Mouse (Mus musculus): ENCODE data around the gene Spag6. TPM values are rescaled to one million over a fixed set of nuclear protein-coding genes. Genes with fewer than 3 reads are reported as not detected.

Gene Spag6
- polyA plus RNA-seq, 1 experiment, result not detected

DNA sequence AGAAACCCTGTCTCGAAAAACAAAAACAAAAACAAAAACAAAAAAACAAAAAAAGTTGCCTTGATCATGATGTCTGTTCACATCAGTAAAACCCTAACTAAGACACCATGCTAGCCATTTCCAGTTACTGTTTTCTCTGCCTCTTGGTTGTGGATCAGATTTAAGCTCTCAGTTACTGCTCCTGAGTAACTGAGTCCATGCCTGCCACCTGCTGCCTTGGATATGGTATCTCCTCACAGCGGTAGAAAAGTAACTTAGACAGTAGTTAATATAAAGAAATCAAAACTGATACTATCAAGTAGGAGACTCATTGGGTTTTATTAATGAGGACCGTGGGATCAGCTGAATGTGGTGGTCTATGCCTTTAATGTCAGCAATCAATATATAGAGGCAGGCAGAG is 20.5 kb downstream of the Spag6 start:
- H3K4me1 ChIP-seq, result no peaks in the 10 kb centered on the region
- TF ChIP-seq FLI1 (IDR thresholded peaks at IDR 0.05; ENCODE audit: low read length) (no peak), GATA1 (IDR thresholded peaks at IDR 0.05; ENCODE audit: borderline replicate concordance, low read length) (no peak)
- no peak overlapping the region for H3K4me3 ChIP-seq (replicated peaks)
- peaks cover 15% of the 10 kb centered on the region for H3K27me3 ChIP-seq (replicated peaks)
- no peaks in the 10 kb centered on the region for H3K36me3 ChIP-seq (replicated peaks; ENCODE audit: low read length)
- no peaks in the 10 kb centered on the region for H3K9me3 ChIP-seq

DNA sequence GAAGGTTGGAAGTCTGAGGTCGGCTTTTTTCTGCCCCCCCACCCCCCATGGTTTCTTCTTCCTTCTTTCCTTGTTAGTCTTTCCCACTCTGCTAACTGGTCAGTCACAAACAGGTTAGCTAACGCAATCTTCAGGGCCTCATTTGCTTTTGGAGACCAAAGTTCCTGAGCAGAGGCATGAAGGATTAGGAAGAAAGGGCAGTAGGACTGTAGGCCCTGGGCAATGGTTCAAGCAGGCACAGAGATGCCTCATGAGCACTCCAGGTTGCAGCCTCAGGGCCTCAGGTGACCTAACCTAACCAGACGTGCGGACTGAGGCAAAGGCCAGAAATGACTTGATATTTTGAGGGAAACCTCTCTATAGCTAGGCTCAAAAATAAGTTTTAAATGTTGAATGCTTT is 24.7 kb downstream of the Spag6 start:
- H3K36me3 ChIP-seq (replicated peaks; ENCODE audit: low read length), result no peaks in the 10 kb centered on the region
- H3K4me1 ChIP-seq, result no peaks in the 10 kb centered on the region
- H3K4me3 ChIP-seq (replicated peaks), result no peak overlapping the region
- no peaks in the 10 kb centered on the region for H3K9me3 ChIP-seq
- H3K27me3 ChIP-seq (replicated peaks), result peaks cover 5% of the 10 kb centered on the region
- TF ChIP-seq GATA1 (IDR thresholded peaks at IDR 0.05; ENCODE audit: borderline replicate concordance, low read length) (no peak), FLI1 (IDR thresholded peaks at IDR 0.05; ENCODE audit: low read length) (no peak)

DNA sequence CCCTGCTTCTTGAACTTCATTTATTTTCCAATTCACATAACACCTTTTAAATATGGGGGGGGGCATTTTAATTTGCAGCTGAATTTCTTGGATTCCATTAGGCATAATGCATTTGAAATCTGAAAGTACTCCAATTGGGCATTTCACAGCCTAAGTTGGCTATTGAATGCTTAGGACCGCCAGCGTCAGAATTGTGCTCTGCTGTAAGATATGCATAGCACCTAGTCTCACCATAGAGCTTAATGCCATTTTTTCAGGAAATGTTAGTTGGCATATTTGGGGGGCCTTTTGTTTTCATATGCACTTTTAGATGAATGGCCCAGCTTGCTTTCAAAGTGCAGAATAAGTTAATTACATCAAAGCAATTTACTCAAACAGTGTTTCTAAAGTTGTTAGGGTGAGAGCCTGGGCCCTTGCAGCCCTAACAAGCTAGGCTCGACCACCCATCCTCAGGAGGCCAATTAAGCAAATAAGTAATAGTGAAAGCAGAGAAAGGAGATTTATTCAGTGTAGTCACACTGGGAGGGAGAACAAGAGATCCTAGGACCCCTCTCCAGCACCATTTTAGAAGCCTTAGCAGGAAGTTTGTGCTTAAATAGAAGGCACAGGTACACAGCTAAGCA is 28.5 kb downstream of the Spag6 start:
- Histone ChIP-seq H3K4me3 (replicated peaks) (no peak overlapping the region), H3K36me3 (replicated peaks; ENCODE audit: low read length) (no peaks in the 10 kb centered on the region), H3K9me3 (no peaks in the 10 kb centered on the region), H3K4me1 (no peaks in the 10 kb centered on the region), H3K27me3 (replicated peaks) (no peaks in the 10 kb centered on the region)
- TF ChIP-seq FLI1 (IDR thresholded peaks at IDR 0.05; ENCODE audit: low read length), result no peak
- no peak for TF ChIP-seq GATA1 (IDR thresholded peaks at IDR 0.05; ENCODE audit: borderline replicate concordance, low read length)

DNA sequence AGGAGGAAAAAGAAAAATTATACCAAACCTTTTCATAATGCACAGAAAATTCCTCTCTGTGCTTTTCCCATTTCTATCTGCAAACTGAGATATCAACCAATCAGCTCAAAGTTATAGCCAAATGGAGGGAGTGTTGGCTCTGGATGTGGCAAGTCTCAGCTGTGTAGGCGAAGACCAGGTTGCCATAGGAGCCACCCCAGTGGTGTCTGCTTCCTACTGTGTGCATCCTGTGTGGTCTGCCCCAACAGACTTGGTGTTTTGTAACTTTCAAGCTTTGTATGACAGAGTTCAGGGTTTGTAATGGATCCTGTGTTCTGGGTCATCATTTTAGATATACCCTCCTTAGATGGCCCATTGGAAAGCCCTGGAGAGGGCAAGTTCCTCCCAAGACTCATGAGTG is 30.6 kb downstream of the Spag6 start:
- H3K27me3 ChIP-seq (replicated peaks), result peaks cover 2% of the 10 kb centered on the region
- no peak for TF ChIP-seq GATA1 (IDR thresholded peaks at IDR 0.05; ENCODE audit: borderline replicate concordance, low read length)
- TF ChIP-seq FLI1 (IDR thresholded peaks at IDR 0.05; ENCODE audit: low read length), result no peak
- no peak overlapping the region for H3K4me3 ChIP-seq (replicated peaks)
- H3K4me1 ChIP-seq, result no peaks in the 10 kb centered on the region
- H3K36me3 ChIP-seq (replicated peaks; ENCODE audit: low read length), result no peaks in the 10 kb centered on the region
- no peaks in the 10 kb centered on the region for H3K9me3 ChIP-seq

DNA sequence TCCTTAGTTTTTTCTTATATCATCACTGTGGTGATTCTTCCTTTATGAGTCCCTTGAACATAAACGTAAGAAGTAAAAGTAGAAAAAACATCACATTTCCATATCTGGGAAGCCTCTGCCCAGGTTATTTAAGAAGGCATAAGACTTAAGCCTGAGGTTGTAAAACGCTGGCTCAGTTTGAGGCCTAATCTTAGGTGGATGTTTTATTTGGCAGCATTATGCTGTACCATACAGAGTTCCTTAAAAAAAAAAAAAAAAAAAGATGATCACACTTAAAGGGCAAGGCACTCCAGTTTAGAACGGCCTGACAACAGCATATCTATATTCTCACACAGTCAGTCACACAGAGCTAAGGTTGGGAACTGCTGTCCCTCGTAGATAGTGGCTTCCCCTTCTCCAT is 32.0 kb downstream of the Spag6 start:
- Histone ChIP-seq H3K27me3 (replicated peaks) (peaks cover 4% of the 10 kb centered on the region), H3K9me3 (no peaks in the 10 kb centered on the region), H3K4me1 (no peaks in the 10 kb centered on the region), H3K36me3 (replicated peaks; ENCODE audit: low read length) (no peaks in the 10 kb centered on the region), H3K4me3 (replicated peaks) (no peak overlapping the region)
- TF ChIP-seq GATA1 (IDR thresholded peaks at IDR 0.05; ENCODE audit: borderline replicate concordance, low read length), result no peak
- no peak for TF ChIP-seq FLI1 (IDR thresholded peaks at IDR 0.05; ENCODE audit: low read length)

DNA sequence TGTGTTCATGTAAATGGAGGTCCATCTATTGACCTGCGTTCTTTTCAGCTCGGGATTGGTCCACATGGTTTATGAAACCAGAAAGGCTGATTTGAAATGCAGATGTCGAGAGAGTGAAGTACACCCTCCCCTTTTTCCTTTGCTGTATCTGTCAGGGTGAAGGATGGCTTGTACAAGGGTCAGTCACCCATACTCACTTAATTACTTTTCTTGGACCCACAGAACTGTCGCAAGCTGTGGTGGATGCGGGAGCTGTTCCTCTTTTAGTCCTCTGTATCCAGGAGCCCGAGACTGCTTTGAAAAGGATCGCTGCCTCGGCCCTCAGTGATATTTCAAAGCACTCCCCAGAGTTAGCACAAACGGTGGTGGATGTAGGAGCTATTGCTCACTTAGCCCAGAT is 37.9 kb downstream of the Spag6 start:
- H3K36me3 ChIP-seq (replicated peaks; ENCODE audit: low read length), result no peaks in the 10 kb centered on the region
- no peaks in the 10 kb centered on the region for H3K9me3 ChIP-seq
- no peak overlapping the region for H3K4me3 ChIP-seq (replicated peaks)
- TF ChIP-seq FLI1 (IDR thresholded peaks at IDR 0.05; ENCODE audit: low read length), result no peak
- TF ChIP-seq GATA1 (IDR thresholded peaks at IDR 0.05; ENCODE audit: borderline replicate concordance, low read length), result no peak
- peaks cover 11% of the 10 kb centered on the region for H3K27me3 ChIP-seq (replicated peaks)
- peaks cover 10% of the 10 kb centered on the region for H3K4me1 ChIP-seq

DNA sequence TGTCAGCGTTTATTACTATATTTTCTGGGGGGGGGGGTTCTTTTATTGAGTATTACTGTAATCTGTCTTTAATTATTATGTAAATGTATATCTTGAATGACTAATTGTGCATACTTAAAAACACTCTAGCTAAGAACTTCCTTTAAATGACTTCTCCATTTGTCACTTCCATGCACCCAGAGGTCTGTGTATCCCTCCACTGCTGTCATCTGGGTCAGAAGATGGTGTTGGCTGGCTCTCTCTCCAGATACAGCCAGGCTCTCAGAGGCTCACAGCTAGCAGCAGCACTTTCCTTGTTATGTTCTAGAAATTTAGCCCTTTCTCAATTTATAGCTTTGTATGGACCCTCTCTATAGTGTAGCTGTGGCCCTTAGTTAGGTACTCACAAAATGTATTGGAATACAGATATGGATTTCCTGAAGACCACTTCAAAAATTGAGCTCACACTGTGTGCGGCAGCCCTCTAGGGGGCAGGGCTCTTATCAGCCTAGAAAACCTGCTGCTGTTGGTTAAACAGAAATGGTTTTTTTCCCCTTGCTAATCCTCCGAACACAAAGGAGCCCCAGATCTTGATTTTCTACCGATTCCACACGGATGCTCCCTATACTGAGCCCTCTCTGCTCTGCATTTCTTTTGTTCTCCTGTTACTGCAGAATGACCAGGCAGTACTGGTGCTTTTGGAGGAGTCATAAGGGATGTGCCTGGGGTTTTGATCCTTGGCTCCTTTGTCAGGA is 40.7 kb downstream of the Spag6 start:
- H3K36me3 ChIP-seq (replicated peaks; ENCODE audit: low read length), result no peaks in the 10 kb centered on the region
- H3K4me3 ChIP-seq (replicated peaks), result no peak overlapping the region
- peaks cover 10% of the 10 kb centered on the region for H3K4me1 ChIP-seq
- TF ChIP-seq GATA1 (IDR thresholded peaks at IDR 0.05; ENCODE audit: borderline replicate concordance, low read length) (no peak), FLI1 (IDR thresholded peaks at IDR 0.05; ENCODE audit: low read length) (no peak)
- H3K9me3 ChIP-seq, result no peaks in the 10 kb centered on the region
- H3K27me3 ChIP-seq (replicated peaks), result peaks cover 11% of the 10 kb centered on the region

DNA sequence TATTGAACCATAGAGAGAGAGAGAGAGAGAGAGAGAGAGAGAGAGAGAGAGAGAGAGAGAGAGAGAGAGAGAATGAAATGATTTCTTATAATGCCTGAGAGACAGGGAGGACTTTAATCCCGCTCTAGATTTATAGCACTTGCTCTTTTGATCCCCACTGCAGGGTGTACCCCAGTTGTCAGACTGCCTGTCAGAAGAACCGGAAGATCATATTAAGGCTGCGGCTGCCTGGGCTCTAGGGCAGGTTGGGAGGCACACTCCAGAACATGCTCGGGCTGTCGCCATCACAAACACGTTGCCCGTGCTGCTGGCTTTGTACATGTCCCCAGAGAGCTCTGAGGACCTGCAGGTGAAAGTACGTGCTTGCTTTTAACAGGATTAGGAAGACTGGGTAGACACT is 43.2 kb downstream of the Spag6 start:
- Histone ChIP-seq H3K9me3 (no peaks in the 10 kb centered on the region), H3K4me3 (replicated peaks) (no peak overlapping the region), H3K27me3 (replicated peaks) (peaks cover 9% of the 10 kb centered on the region), H3K36me3 (replicated peaks; ENCODE audit: low read length) (no peaks in the 10 kb centered on the region), H3K4me1 (peaks cover 10% of the 10 kb centered on the region)
- TF ChIP-seq GATA1 (IDR thresholded peaks at IDR 0.05; ENCODE audit: borderline replicate concordance, low read length) (no peak), FLI1 (IDR thresholded peaks at IDR 0.05; ENCODE audit: low read length) (no peak)

DNA sequence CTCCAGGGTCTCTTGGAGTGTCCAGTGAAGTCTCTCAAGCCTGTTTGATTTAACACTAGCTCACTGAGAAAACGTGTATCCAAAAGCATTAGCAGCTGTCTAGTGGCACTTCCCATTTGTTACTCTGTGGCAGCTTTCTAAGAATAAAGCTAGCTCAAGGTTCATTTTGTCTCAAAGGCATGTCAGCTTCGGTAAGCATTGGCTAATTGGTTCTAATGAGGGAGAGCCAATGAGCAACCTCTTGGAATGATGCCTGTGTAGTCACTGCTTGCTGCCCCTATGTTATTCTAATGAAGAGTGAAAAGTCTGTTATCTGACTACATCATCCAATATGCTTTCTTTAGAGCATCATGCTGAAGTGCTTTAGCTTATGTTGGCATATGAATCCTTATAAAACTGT is 45.4 kb downstream of the Spag6 start:
- peaks cover 7% of the 10 kb centered on the region for H3K27me3 ChIP-seq (replicated peaks)
- TF ChIP-seq FLI1 (IDR thresholded peaks at IDR 0.05; ENCODE audit: low read length) (no peak), GATA1 (IDR thresholded peaks at IDR 0.05; ENCODE audit: borderline replicate concordance, low read length) (no peak)
- no peaks in the 10 kb centered on the region for H3K36me3 ChIP-seq (replicated peaks; ENCODE audit: low read length)

DNA sequence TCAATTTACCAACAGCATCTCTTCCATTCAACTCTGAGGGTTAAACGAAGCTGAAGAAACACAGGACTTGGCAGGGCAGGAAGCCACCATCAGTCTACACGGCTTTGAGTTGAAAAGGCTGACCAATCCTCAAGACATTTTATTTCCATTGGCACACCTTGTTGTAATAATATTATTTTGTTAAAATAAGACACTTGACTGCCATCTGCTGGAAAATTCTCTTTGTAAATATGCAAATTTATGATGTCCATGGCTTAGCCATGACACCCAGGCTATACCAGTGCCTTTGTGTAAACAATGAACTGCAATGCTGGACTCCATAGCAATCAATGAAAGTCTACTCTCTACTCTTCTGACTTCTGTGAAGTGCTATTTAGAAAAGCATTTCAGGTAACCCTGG is 62.3 kb downstream of the Spag6 start:
- H3K27me3 ChIP-seq (replicated peaks), result peaks cover under 1% of the 10 kb centered on the region
- no peaks in the 10 kb centered on the region for H3K9me3 ChIP-seq
- no peak overlapping the region for H3K4me3 ChIP-seq (replicated peaks)
- TF ChIP-seq GATA1 (IDR thresholded peaks at IDR 0.05; ENCODE audit: borderline replicate concordance, low read length) (no peak), FLI1 (IDR thresholded peaks at IDR 0.05; ENCODE audit: low read length) (no peak)
- 0 out of 2 replicates have a peak, but pooled peaks cover 3% of the 10 kb centered on the region for H3K4me1 ChIP-seq
- H3K36me3 ChIP-seq (replicated peaks; ENCODE audit: low read length), result no peaks in the 10 kb centered on the region

More for the DNA sequence above, 45.4 kb downstream of the Spag6 start:
- Histone ChIP-seq H3K9me3 (no peaks in the 10 kb centered on the region), H3K4me3 (replicated peaks) (no peak overlapping the region), H3K4me1 (peaks cover 10% of the 10 kb centered on the region)

Measured in megakaryocyte, embryonic 14.5 days (primary cell).